Mouse (Mus musculus): ENCODE results near the gene Tmco3. TPM values are rescaled to one million over a fixed set of nuclear protein-coding genes. Genes with fewer than 3 reads are reported as not detected.

Tmco3 gene
- 10 to 100 TPM; 28.4 to 29.9 TPM for polyA plus RNA-seq (2017; shearing (Covaris generic))

GRCm38 (mm10) chr8:13287692-13288623, at the start of gene Tmco3, which contains the start of gene Dcun1d2:
Gene Tmco3 (plus strand): TSS chr8:13288190.
Gene Dcun1d2 (minus strand): TSS chr8:13288131.

GRCm38 (mm10) chr8:13254019-13254418, 34.0 kb upstream of the Tmco3 start, which contains the start of gene Adprhl1:
Gene Adprhl1 (minus strand): TSS chr8:13254162.

GRCm38 (mm10) chr8:13338255-13338860, 50.4 kb downstream of the Tmco3 start, which contains the start of gene Tfdp1:
Gene Tfdp1 (plus strand): TSS chr8:13338751.

Other genes starting within 250 kb of the Tmco3 start
- 1 to 10 TPM; 1.1 to 2.6 TPM for gene Proz, start 227.3 kb upstream of the Tmco3 start, polyA plus RNA-seq (2017; shearing (Covaris generic))
- gene Pcid2, start 182.7 kb upstream of the Tmco3 start, polyA plus RNA-seq (2017; shearing (Covaris generic)) = 10 to 100 TPM; 34.3 to 36.7 TPM
- 10 to 100 TPM; 27.2 to 33.4 TPM for gene Cul4a, start 182.6 kb upstream of the Tmco3 start, polyA plus RNA-seq (2017; shearing (Covaris generic))
- 100 to 1,000 TPM; 181 to 217 TPM for gene Lamp1, start 129.0 kb upstream of the Tmco3 start, polyA plus RNA-seq (2017; shearing (Covaris generic))
- 1 to 10 TPM; 1.4 to 2.8 TPM for gene Grtp1, start 87.6 kb upstream of the Tmco3 start, polyA plus RNA-seq (2017; shearing (Covaris generic))
- 1 to 10 TPM in 1 of 2 experiments, under 1 TPM in 1; 0.31 to 1.6 TPM for gene Adprhl1, start 34.0 kb upstream of the Tmco3 start, polyA plus RNA-seq (2017; shearing (Covaris generic))
- gene Dcun1d2, start 59 bp upstream of the Tmco3 start, polyA plus RNA-seq (2017; shearing (Covaris generic)) = 10 to 100 TPM; 21.5 to 34.7 TPM
- 100 to 1,000 TPM in 1 of 2 experiments, 10 to 100 TPM in 1; 94.0 to 103 TPM for gene Tfdp1, start 50.6 kb downstream of the Tmco3 start, polyA plus RNA-seq (2017; shearing (Covaris generic))
- gene Atp4b, start 108.6 kb downstream of the Tmco3 start, polyA plus RNA-seq (2017; shearing (Covaris generic)) = not detected
- under 1 TPM in 1 of 2 experiments, not detected in 1; 0.10 TPM for gene Grk1, start 116.9 kb downstream of the Tmco3 start, polyA plus RNA-seq (2017; shearing (Covaris generic))
- not detected for gene Tmem255b, start 147.0 kb downstream of the Tmco3 start, polyA plus RNA-seq (2017; shearing (Covaris generic))
- under 1 TPM; 0.14 to 0.43 TPM for gene Gas6, start 206.3 kb downstream of the Tmco3 start, polyA plus RNA-seq (2017; shearing (Covaris generic))